Mouse (Mus musculus) heart, postnatal 0 days (tissue): ENCODE measurements around the gene Rps21.

Experiments
- CTCF ChIP-seq: IDR thresholded peaks from 2 replicates; pipeline ENCODE4 v1.5.1; 2016; ENCODE audit warnings: antibody characterized with exemption, control low read depth, low read depth
- EP300 ChIP-seq: IDR thresholded peaks from 2 replicates; pipeline ENCODE4 v1.6.1; 2016; ENCODE audit warnings: antibody characterized with exemption, low read depth

GRCm38 (mm10) chr2:180274523-180274922, 17.3 kb downstream of the Rps21 start:
- TF ChIP-seq CTCF (no peak), EP300 (no peak)
